ENCODE assay signal across 8 mouse cellular contexts in genomic region chr5:143817931-143818311, GRCm38 (mm10). TPM values are rescaled to one million over a fixed set of nuclear protein-coding genes. Genes with fewer than 3 reads are reported as not detected.
A peak's percentile ranks its signal among the peaks of the same experiment; 100 is the strongest.
DNase-seq lines count a peak whose midpoint lies in the region; ATAC-seq and TF ChIP-seq lines count a peak whose summit lies in the region.

No protein-coding gene starts in this region.

- no peak for TF ChIP-seq EP300 in heart, postnatal 0 days (IDR thresholded peaks at IDR 0.05; ENCODE audit: low read depth)

- peaks cover 10% of the 10 kb centered on the region; the same call in 1 of the 2 replicates for H3K4me1 ChIP-seq in heart, postnatal 0 days (ENCODE audit: control insufficient read depth, insufficient read depth)
- peaks cover 9% of the 10 kb centered on the region for H3K4me1 ChIP-seq in embryonic facial prominence, embryonic 12.5 days
- no peaks in the 10 kb centered on the region for H3K4me1 ChIP-seq in intestine, postnatal 0 days (replicated peaks; ENCODE audit: control insufficient read depth, insufficient read depth, low read length)

- H3K4me3 ChIP-seq in heart, postnatal 0 days (ENCODE audit: low read depth, low read length): peak overlapping the region; percentile 95
- H3K4me3 ChIP-seq in embryonic facial prominence, embryonic 12.5 days: peak overlapping the region; percentile 91
- H3K4me3 ChIP-seq in intestine, postnatal 0 days (ENCODE audit: low read depth, low read length): peak overlapping the region; percentile 79

- H3K27ac ChIP-seq in heart, postnatal 0 days (ENCODE audit: low read depth): peak overlapping the region; percentile 75
- no peak overlapping the region for H3K27ac ChIP-seq in embryonic facial prominence, embryonic 12.5 days
- H3K27ac ChIP-seq in intestine, postnatal 0 days (ENCODE audit: low read depth, low read length): peak overlapping the region; percentile 85

- under 1% methylated on average over 32 of the region's 32 CpGs for WGBS in heart, postnatal 0 days
- WGBS in embryonic facial prominence, embryonic 12.5 days: under 1% methylated on average over 32 of the region's 32 CpGs
- WGBS in intestine, postnatal 0 days: under 1% methylated on average over 32 of the region's 32 CpGs

- no peaks in the 10 kb centered on the region for H3K27me3 ChIP-seq in heart, postnatal 0 days (ENCODE audit: control insufficient read depth, insufficient read depth, low read length)
- no peaks in the 10 kb centered on the region for H3K27me3 ChIP-seq in embryonic facial prominence, embryonic 12.5 days
- no peaks in the 10 kb centered on the region for H3K27me3 ChIP-seq in intestine, postnatal 0 days (replicated peaks; ENCODE audit: control insufficient read depth, insufficient read depth, low read length)

- no peak for TF ChIP-seq CTCF in heart, postnatal 0 days (IDR thresholded peaks at IDR 0.05; ENCODE audit: low read depth)
- peak; percentile 2; the same call in 1 of the 2 replicates for TF ChIP-seq CTCF in intestine, postnatal 0 days (IDR thresholded peaks at IDR 0.05; ENCODE audit: low read depth)

- peak overlapping the region; percentile 86 for H3K9ac ChIP-seq in heart, postnatal 0 days (replicated peaks; ENCODE audit: low read depth, low read length)
- H3K9ac ChIP-seq in embryonic facial prominence, embryonic 12.5 days: peak overlapping the region; percentile 82
- peak overlapping the region; percentile 82 for H3K9ac ChIP-seq in intestine, postnatal 0 days (ENCODE audit: low read depth, low read length)

- H3K36me3 ChIP-seq in heart, postnatal 0 days (replicated peaks; ENCODE audit: control insufficient read depth, insufficient read depth, low read length): no peaks in the 10 kb centered on the region
- H3K36me3 ChIP-seq in embryonic facial prominence, embryonic 12.5 days: no peaks in the 10 kb centered on the region
- H3K36me3 ChIP-seq in intestine, postnatal 0 days (ENCODE audit: control insufficient read depth, insufficient read depth): no peaks in the 10 kb centered on the region

- peak overlapping the region; percentile 88 for H3K4me2 ChIP-seq in heart, postnatal 0 days (ENCODE audit: low read depth, low read length)
- peak overlapping the region; percentile 68 for H3K4me2 ChIP-seq in embryonic facial prominence, embryonic 12.5 days (replicated peaks)
- peak overlapping the region; percentile 76 for H3K4me2 ChIP-seq in intestine, postnatal 0 days (replicated peaks; ENCODE audit: low read depth)

- no peak for DNase-seq in heart, postnatal 0 days (ENCODE audit: low spot score)
- DNase-seq in heart, postnatal 25 days (ENCODE audit: low spot score): no peak
- DNase-seq in lung, postnatal 36 days: peak; percentile 21
- DNase-seq in embryo, embryonic 11 days: no peak
- DNase-seq in spleen, adult 12 weeks (ENCODE audit: low spot score): no peak
- DNase-seq in right cerebral cortex, postnatal 4 days: no peak

- ATAC-seq in heart, postnatal 0 days (ENCODE audit: insufficient read depth, low read depth): peak; percentile 52
- 0 out of 2 replicates have a peak, but pooled peaks have one; percentile 14 for ATAC-seq in embryonic facial prominence, embryonic 12.5 days (ENCODE audit: insufficient number of reproducible peaks, insufficient read depth, low FRiP score, low TSS enrichment)
- peak; percentile 56; the same call in 1 of the 2 replicates for ATAC-seq in intestine, postnatal 0 days

- intact Hi-C loops in heart, postnatal 25 days (cut with DNase I): no loop called here

- H3K9me3 ChIP-seq in heart, postnatal 0 days (replicated peaks; ENCODE audit: control insufficient read depth, low read length): no peaks in the 10 kb centered on the region
- no peaks in the 10 kb centered on the region for H3K9me3 ChIP-seq in embryonic facial prominence, embryonic 12.5 days
- H3K9me3 ChIP-seq in intestine, postnatal 0 days (ENCODE audit: control insufficient read depth): no peaks in the 10 kb centered on the region

RNA-seq across cellular contexts. Expression of gene Eif2ak1, which starts 0.3 kb away (rescaled TPM):
- 18.7 and 21.6 TPM in 2 replicates for total RNA-seq in heart, postnatal 0 days (2014; rRNA removed; ENCODE audit: low replicate concordance)
- 18.3 and 18.4 TPM in 2 replicates for polyA plus RNA-seq in heart, postnatal 0 days (2015; fragmentation: Nextera tagmentation; extraction: Ambion mirVana)
- 10 to 100 TPM; 18.2 TPM for total RNA-seq in heart, postnatal 25 days (2021)
- 46.5 and 47.7 TPM in 2 replicates for polyA plus RNA-seq in embryonic facial prominence, embryonic 12.5 days (2016; fragmentation: Nextera tagmentation; extraction: Ambion mirVana)
- 24.1 and 25.2 TPM in 2 replicates for polyA plus RNA-seq in intestine, postnatal 0 days (2015; fragmentation: Nextera tagmentation; extraction: Ambion mirVana)
